Mouse (Mus musculus): ENCODE results near the gene Ubfd1. TPM values are rescaled to one million over a fixed set of nuclear protein-coding genes. Genes with fewer than 3 reads are reported as not detected.

The Ubfd1 gene
- 9.0 and 13.8 TPM in 2 replicates for polyA plus RNA-seq (2011; ENCODE audit: insufficient read depth, insufficient read length, low replicate concordance, missing spikeins)

GRCm38 (mm10) chr7:122066945-122067516 lies at the start of gene Ubfd1, which contains the start of gene Ears2:
Ubfd1 (plus strand) TSS chr7:122067175.
Ears2 (minus strand) TSS chr7:122067263.
- Histone ChIP-seq H3K4me3 (replicated peaks; ENCODE audit: control insufficient read depth, low read depth, low read length) (peak within 1 kb of the TSS; percentile 95), H3K27ac (ENCODE audit: control insufficient read depth, insufficient read depth, low read depth, low read length, poor library complexity) (peak within 1 kb of the TSS; percentile 81), H3K4me1 (ENCODE audit: control insufficient read depth, insufficient read depth, low read length) (peaks cover 4% of the 10 kb centered on the region)
- TF ChIP-seq CTCF (IDR thresholded peaks at IDR 0.05; ENCODE audit: control insufficient read depth, insufficient read depth, low read length), result no peak
- peak; percentile 38; the same call in 1 of the 2 replicates for TF ChIP-seq POLR2A (IDR thresholded peaks at IDR 0.05; ENCODE audit: borderline replicate concordance, control insufficient read depth, low read depth, low read length)
- under 1% methylated on average over 60 of the region's 60 CpGs for WGBS

GRCm38 (mm10) chr7:122018247-122018646 lies 48.7 kb upstream of the Ubfd1 start:
- 22% methylated on average over 3 of the region's 3 CpGs for WGBS
- peaks cover 6% of the 10 kb centered on the region for H3K4me1 ChIP-seq (ENCODE audit: control insufficient read depth, insufficient read depth, low read length)
- H3K4me3 ChIP-seq (replicated peaks; ENCODE audit: control insufficient read depth, low read depth, low read length), result no peak overlapping the region
- peak overlapping the region; percentile 52 for H3K27ac ChIP-seq (ENCODE audit: control insufficient read depth, insufficient read depth, low read depth, low read length, poor library complexity)
- TF ChIP-seq CTCF (IDR thresholded peaks at IDR 0.05; ENCODE audit: control insufficient read depth, insufficient read depth, low read length), result no peak; the same call in 1 of the 2 replicates
- TF ChIP-seq POLR2A (IDR thresholded peaks at IDR 0.05; ENCODE audit: borderline replicate concordance, control insufficient read depth, low read depth, low read length), result no peak

GRCm38 (mm10) chr7:122018978-122019377 lies 48.0 kb upstream of the Ubfd1 start:
- H3K4me1 ChIP-seq (ENCODE audit: control insufficient read depth, insufficient read depth, low read length), result peaks cover 6% of the 10 kb centered on the region
- 83% methylated on average over 7 of the region's 7 CpGs for WGBS
- H3K27ac ChIP-seq (ENCODE audit: control insufficient read depth, insufficient read depth, low read depth, low read length, poor library complexity), result no peak overlapping the region
- no peak overlapping the region for H3K4me3 ChIP-seq (replicated peaks; ENCODE audit: control insufficient read depth, low read depth, low read length)
- TF ChIP-seq POLR2A (IDR thresholded peaks at IDR 0.05; ENCODE audit: borderline replicate concordance, control insufficient read depth, low read depth, low read length) (no peak), CTCF (IDR thresholded peaks at IDR 0.05; ENCODE audit: control insufficient read depth, insufficient read depth, low read length) (no peak)

GRCm38 (mm10) chr7:122020273-122020666 lies 46.7 kb upstream of the Ubfd1 start:
- peaks cover 6% of the 10 kb centered on the region for H3K4me1 ChIP-seq (ENCODE audit: control insufficient read depth, insufficient read depth, low read length)
- WGBS, result 12% methylated on average over 6 of the region's 6 CpGs
- peak overlapping the region; percentile 84 for H3K4me3 ChIP-seq (replicated peaks; ENCODE audit: control insufficient read depth, low read depth, low read length)
- peak overlapping the region; percentile 22; the same call in 1 of the 2 replicates for H3K27ac ChIP-seq (ENCODE audit: control insufficient read depth, insufficient read depth, low read depth, low read length, poor library complexity)
- TF ChIP-seq CTCF (IDR thresholded peaks at IDR 0.05; ENCODE audit: control insufficient read depth, insufficient read depth, low read length) (no peak), POLR2A (IDR thresholded peaks at IDR 0.05; ENCODE audit: borderline replicate concordance, control insufficient read depth, low read depth, low read length) (no peak)

GRCm38 (mm10) chr7:122020667-122021354 lies 46.2 kb upstream of the Ubfd1 start, which contains the start of gene Gga2:
Gga2 (minus strand) TSS chr7:122021222.
- Histone ChIP-seq H3K4me3 (replicated peaks; ENCODE audit: control insufficient read depth, low read depth, low read length) (peak within 1 kb of the TSS; percentile 84), H3K4me1 (ENCODE audit: control insufficient read depth, insufficient read depth, low read length) (peaks cover 6% of the 10 kb centered on the region), H3K27ac (ENCODE audit: control insufficient read depth, insufficient read depth, low read depth, low read length, poor library complexity) (peak within 1 kb of the TSS; percentile 84)
- WGBS, result under 1% methylated on average over 50 of the region's 50 CpGs
- no peak for TF ChIP-seq CTCF (IDR thresholded peaks at IDR 0.05; ENCODE audit: control insufficient read depth, insufficient read depth, low read length)
- TF ChIP-seq POLR2A (IDR thresholded peaks at IDR 0.05; ENCODE audit: borderline replicate concordance, control insufficient read depth, low read depth, low read length), result peak; percentile 72; the same call in 1 of the 2 replicates

- TF ChIP-seq POLR2A (IDR thresholded peaks at IDR 0.05; ENCODE audit: borderline replicate concordance, control insufficient read depth, low read depth, low read length) (no peak), CTCF (IDR thresholded peaks at IDR 0.05; ENCODE audit: control insufficient read depth, insufficient read depth, low read length) (no peak)
- 100% methylated on average over 2 of the region's 2 CpGs for WGBS
- H3K4me3 ChIP-seq (replicated peaks; ENCODE audit: control insufficient read depth, low read depth, low read length), result no peak overlapping the region
- H3K4me1 ChIP-seq (ENCODE audit: control insufficient read depth, insufficient read depth, low read length), result peaks cover 6% of the 10 kb centered on the region
- H3K27ac ChIP-seq (ENCODE audit: control insufficient read depth, insufficient read depth, low read depth, low read length, poor library complexity), result no peak overlapping the region
These were observed 44.8 kb upstream of the Ubfd1 start for GRCm38 (mm10) chr7:122022131-122022530.

GRCm38 (mm10) chr7:122033371-122033770 lies 33.6 kb upstream of the Ubfd1 start:
- WGBS, result 45% methylated on average over 3 of the region's 3 CpGs
- H3K4me1 ChIP-seq (ENCODE audit: control insufficient read depth, insufficient read depth, low read length), result no peaks in the 10 kb centered on the region
- H3K27ac ChIP-seq (ENCODE audit: control insufficient read depth, insufficient read depth, low read depth, low read length, poor library complexity), result no peak overlapping the region
- H3K4me3 ChIP-seq (replicated peaks; ENCODE audit: control insufficient read depth, low read depth, low read length), result no peak overlapping the region
- TF ChIP-seq POLR2A (IDR thresholded peaks at IDR 0.05; ENCODE audit: borderline replicate concordance, control insufficient read depth, low read depth, low read length) (no peak), CTCF (IDR thresholded peaks at IDR 0.05; ENCODE audit: control insufficient read depth, insufficient read depth, low read length) (no peak)

- H3K27ac ChIP-seq (ENCODE audit: control insufficient read depth, insufficient read depth, low read depth, low read length, poor library complexity), result no peak overlapping the region
- no peaks in the 10 kb centered on the region for H3K4me1 ChIP-seq (ENCODE audit: control insufficient read depth, insufficient read depth, low read length)
These were observed 32.6 kb upstream of the Ubfd1 start for GRCm38 (mm10) chr7:122034348-122034747.

More at GRCm38 (mm10) chr7:122034348-122034747, 32.6 kb upstream of the Ubfd1 start:
- 6% methylated on average over 2 of the region's 2 CpGs for WGBS
- no peak overlapping the region for H3K4me3 ChIP-seq (replicated peaks; ENCODE audit: control insufficient read depth, low read depth, low read length)
- TF ChIP-seq POLR2A (IDR thresholded peaks at IDR 0.05; ENCODE audit: borderline replicate concordance, control insufficient read depth, low read depth, low read length) (no peak), CTCF (IDR thresholded peaks at IDR 0.05; ENCODE audit: control insufficient read depth, insufficient read depth, low read length) (peak; percentile 36; the same call in 1 of the 2 replicates)
